Mouse (Mus musculus) T-helper 1 cell (primary cell): ENCODE data around the gene Olfr342.

Experiments used
- in situ Hi-C: fragments of 300-600 bp; cut with MboI, MseI; formaldehyde crosslinking; loops from one replicate; pipeline ENCODE4 v1.15.1; 2025; ENCODE audit warnings: high pct_unique_total_duplicates

The Olfr342 gene

GRCm38 (mm10) chr2:36524698-36525097 is at the start of gene Olfr342:
Gene Olfr342 (plus strand): TSS chr2:36524998.
- in situ Hi-C loops = no loop called here

GRCm38 (mm10) chr2:36482368-36482767 is 42.4 kb upstream of the Olfr342 start, which contains the start of gene Olfr341:
Gene Olfr341 (minus strand): TSS chr2:36482468.
- in situ Hi-C loops = loop anchor here (5.0 kb wide), 1 partner anchor 745 kb away; no protein-coding TSS in a partner anchor

GRCm38 (mm10) chr2:36565156-36565555 is 40.4 kb downstream of the Olfr342 start:
- in situ Hi-C loops = no loop called here

GRCm38 (mm10) chr2:36566362-36566761 is 41.6 kb downstream of the Olfr342 start, which contains the start of gene Olfr344:
Gene Olfr344 (plus strand): TSS chr2:36566662.
- in situ Hi-C loops = no loop called here

GRCm38 (mm10) chr2:36567022-36567421 is 42.2 kb downstream of the Olfr342 start:
- in situ Hi-C loops = no loop called here

GRCm38 (mm10) chr2:36567845-36568244 is 43.0 kb downstream of the Olfr342 start:
- in situ Hi-C loops = no loop called here
